Mouse (Mus musculus) embryo, embryonic 10 days (tissue): ENCODE measurements around the gene Tepp.
A peak's percentile ranks its signal among the peaks of the same experiment; 100 is the strongest.

Experiments used
- DNase-seq: peaks from one replicate; pipeline ENCODE4 v3.0.0-alpha.2; 2015; ENCODE audit warnings: low spot score

Tepp gene

GRCm38 (mm10) chr8:95331156-95331719, 20.9 kb downstream of the Tepp start:
- peak; percentile 76 for DNase-seq

DNA sequence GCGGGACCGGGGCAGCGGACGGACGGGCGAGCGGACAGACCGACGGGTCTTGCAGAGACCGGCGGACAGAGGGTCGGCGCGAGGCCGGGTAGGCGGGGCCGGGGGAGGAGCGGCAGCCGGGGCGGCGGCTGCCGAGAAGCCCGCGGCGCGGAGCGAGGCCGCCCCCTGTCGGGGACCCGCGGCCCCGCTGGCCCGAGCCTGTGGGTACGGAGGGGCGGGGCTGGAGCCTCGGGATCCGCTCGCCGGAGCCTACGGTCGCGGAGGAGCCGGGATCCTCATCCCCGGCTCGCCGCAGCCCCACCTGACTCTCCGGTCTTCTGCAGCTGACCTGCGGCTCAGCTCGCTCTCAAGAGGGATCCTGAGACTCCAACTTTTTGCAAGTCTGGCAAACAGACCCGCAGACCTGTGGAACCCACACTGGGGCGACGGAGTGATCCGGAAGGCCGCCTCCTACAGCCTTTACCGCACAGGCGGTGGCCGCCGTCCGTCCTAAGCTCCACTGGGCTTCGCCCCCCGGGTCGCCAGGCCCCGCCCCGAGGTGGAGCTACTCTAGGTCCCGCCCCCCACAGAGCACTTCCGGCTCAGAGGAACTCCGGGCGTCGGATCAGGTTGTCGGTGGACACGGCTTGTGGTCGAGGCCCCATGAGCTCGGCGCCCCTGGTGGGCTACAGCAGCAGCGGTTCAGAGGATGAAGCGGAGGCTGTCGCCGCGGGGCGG, 21.5 kb downstream of the Tepp start, which contains the start of the genes Zfp319 and Usb1:
Gene Zfp319, minus strand, starts transcription at position 231 of the 717 bp plus-strand sequence.
Gene Usb1, plus strand, starts transcription at position 565 of the 717 bp plus-strand sequence.
- peak; percentile 95 for DNase-seq

DNA sequence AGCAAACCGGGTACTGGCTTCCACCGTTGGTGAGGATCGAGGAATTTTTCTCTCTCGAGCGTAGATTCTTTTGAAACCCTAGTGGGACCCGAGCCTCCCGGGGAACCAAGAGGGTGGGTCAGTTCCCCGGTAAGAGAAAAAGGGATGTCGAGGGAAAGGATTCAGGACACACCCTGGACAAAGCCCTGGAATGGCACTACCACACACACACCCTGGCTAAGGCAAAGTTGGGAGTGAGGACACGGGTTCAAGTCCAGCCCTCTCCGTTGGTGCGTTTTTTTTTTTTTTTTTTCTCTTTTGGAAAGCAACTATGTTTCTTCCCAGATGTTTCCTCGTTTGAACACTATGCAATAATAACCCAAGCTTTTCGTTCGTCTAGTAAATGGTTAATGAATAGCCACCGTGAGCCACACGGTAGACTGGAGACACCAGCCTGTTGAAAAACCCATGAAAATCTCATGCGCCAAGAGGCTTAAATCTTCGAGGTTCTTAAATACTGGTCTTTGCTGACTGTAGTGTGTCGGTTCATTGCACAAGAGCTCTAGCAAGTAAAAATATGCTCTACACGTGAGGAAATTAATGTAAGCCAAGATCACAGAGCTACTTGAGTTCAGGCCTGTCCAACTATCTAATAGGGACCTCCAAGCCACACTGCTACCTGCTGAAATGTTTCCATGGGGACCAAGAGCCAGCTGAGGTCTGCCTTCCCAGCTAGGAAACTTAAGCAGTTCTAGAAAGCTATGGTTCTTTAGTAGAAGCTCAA, 22.3 kb downstream of the Tepp start:
- no peak for DNase-seq

GRCm38 (mm10) chr8:95335706-95336105, 25.3 kb downstream of the Tepp start:
- no peak for DNase-seq

DNA sequence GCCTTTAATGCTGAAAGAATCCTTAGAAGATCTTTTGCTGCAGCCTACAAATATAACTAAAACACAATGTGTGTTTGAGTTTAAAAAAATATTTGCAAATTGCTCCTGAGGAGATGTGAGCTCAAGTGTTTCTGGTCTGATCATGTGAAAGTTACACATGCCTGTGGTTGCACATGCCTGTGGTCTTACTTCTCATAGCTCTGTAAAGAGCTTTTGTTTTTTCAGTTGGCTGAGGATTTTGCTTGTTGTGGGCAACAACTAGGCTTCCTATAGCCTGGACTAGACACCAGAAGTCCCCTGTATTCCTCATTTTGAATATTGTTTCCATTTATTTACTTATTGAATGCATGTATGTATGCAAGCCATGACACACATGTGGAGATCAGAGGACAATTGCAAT, 26.0 kb downstream of the Tepp start:
- DNase-seq: no peak

- DNase-seq: no peak
These were observed 31.4 kb downstream of the Tepp start for GRCm38 (mm10) chr8:95341721-95342120.

DNA sequence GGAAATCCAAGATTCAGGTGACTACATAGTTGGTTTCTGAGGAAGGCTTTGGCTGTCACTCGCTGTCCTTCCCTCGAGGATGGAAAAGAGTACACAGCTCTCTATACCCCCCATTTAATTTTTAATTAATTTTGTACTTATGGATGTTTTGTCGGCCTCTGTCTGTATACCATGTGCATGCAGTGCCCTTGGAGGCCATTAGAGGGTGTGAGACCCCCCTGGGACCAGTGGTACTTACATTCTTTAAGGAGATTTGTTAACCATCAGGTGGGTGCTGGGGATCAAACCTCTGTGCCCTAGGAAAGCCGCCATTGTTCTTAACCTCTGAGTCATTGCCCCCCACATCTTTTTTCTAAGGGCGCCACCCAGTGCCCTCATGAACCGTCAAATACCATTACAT, 34.3 kb downstream of the Tepp start:
- DNase-seq: no peak

DNA sequence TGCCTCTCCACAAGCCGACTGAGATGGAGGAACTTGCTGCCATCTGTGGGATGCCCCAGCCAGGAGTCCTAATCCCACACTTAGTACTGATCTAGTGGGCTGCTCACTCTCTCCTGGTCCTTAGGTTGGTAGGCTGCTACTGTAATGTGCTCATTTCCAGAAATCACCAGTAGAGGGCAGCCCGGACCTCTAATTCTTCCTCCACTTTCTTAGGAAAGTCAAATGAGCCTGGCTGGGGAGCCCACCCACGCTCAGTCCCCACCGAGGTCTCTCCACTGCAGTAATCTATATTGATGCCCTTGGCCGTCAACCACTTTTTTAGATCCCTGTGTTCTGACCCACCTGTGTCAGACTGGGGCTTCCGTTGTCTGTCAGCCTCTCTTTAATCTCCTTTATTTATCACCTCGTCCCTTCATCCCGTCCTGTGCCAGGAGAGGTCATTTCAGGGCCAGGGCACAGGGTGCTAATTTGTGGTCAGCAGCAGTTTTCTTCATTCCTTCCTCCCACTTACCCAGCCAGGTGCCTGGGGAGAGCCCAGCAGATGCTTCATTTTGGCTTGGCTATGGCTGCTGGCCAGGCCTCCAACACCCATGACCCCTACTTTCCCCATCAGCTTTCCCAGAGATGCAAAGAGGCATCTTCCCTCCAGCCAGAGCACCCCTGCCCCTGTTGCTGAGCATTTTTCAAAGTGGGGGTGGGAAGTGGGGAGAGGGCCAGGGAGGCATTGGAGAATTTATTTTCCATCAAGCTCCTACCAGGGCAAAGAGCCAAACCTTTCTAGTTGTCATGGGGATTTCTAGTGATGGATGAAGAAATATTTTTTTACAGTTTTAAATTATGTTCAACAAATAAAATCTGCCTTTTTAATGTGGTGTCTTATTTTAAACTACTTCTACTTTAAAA, 36.5 kb downstream of the Tepp start:
- DNase-seq: peak; percentile 77

DNA sequence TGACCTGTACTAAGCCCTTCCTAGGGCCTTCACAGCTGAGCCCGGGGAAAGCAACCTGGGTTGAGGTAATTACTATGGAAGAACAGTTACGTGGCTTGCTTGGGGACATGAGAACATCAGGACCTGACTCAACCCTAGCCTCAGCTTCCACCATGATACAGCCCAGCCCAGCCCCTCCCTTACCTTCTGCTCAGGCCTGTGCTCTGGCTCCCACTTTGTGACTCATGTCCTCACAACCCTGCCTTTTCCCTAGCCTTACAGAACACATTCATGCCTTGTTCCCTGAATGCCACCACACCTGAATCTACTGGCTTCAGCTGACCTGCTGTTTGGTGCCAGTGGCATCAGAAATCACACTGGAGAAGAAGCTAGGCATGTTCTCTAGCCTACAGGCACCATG, 38.0 kb downstream of the Tepp start:
- peak; percentile 2 for DNase-seq

GRCm38 (mm10) chr8:95348811-95349630, 38.7 kb downstream of the Tepp start:
- peak; percentile 2 for DNase-seq

DNA sequence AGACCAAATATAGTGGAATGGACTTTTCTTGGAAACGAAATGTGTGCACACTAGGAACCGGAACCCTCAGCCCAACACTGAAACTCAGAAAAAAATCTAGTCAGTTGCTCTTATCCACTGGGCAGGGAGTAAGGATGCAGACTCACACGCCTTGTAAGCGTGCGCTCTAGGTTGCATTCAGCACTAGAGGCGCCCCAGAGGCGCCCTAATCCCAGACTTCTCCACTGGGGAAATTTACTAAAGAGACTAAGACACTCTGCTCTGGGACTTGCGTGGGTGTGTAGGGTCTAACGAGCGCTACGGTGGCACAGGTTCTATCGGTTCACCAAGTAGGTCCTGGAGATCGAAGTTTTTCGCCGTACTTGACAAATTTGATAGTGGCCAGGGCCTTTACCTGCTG, 41.1 kb downstream of the Tepp start:
- DNase-seq: peak; percentile 57

DNA sequence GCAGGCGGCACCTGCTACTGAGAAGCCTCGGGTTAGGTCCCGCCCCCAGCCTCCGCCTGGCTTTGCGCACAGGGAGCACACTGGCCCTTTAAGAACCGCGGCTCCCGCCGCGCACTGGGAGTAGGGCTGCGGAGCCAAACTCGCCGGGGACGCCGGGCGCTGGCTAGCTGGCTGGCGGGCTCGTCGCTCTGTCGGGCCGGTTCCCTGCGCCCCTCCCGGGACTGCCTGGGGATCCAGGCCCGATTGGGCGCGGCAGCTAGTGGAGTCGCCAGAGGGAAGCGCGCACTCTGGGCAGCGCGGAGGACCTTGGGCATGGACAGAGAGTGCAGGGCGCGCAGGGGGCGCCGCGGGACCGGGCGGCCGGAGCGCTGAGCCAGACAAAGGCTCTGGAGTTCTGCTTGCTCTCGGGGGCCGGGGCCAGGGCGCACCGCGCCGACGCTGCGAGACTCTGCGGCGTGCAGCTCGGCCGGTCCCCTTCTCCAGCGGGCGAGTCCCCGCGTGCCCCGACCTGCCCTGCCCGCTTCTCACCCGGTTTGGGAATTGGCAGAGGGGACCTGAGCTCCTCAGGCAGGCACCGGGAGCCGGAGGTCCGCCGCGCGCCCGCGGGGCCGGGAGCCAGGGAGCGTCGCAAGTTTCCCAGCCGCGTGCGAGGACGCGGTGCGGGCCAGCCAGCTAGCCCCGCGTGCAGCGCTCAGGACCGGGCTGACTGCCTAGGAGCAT, 41.9 kb downstream of the Tepp start, which contains the start of gene Mmp15:
Gene Mmp15, plus strand, starts transcription at position 118 of the 720 bp plus-strand sequence.
- DNase-seq: peak; percentile 75

DNA sequence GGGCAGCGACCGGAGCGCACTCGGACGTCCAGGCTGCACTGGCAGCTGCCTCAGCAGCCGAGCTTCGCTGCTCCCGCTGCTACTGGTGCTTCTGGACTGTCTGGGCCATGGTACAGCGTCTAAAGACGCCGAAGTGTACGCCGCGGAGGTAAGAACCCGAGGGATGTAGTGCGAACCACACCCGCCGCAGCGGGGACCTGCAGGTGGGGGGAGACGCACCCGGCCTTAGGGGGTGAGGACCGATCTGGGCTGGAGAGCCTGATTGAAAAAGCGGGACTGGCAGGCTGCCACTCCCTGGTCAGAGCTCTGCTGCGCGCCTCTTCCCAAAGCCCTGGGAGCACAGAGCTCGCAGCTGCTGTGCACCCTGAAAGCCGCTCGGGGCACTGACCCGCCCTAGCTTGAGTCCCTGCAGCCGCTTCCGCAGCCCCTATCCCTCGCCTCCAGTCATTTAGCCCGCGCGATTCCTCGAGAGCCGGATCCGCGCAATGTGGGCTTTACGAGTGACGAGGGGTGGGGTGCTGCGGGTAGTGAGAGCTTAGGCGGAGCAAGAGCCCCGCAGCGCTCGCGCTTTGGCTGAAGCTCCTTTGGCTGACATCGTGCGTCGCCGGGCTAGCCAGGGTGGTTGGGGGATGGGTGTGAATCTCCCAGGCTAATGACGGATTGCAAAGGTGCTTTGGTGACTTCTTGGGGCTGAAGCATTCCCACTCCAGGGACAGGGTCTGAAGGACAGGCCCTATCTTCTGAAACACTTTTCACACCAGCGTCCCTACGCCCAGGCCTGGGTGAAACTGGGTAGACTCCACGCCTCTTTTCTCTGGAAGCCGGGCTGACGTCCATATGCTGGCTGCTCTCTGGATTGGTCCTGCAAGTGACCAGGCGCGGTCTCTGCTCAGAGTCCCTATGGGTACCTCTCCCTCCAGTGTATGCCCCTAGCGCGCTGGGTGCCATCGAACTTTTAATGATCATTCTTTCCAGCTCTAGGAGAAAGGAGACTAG, 42.8 kb downstream of the Tepp start:
- DNase-seq: peak; percentile 73

DNA sequence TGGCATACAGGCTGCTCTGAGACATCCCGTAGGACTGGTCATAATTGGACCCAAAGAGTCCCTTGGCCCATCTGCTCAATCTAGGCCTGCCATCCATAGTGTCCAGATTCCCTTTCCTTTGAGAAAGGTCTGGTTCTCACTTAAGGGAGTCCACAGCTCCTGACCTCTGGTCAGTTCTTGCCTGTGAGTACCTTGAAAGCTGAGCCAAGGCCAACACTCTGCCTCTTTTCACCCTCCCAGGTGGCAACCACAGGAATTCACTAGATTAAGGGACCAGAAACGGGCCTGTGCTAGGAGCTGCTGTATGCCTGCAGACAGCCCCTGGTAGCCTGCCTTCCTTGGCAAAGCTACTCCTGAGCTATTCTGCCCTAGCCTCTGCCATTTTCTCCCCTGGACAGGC, 44.2 kb downstream of the Tepp start:
- DNase-seq: no peak

GRCm38 (mm10) chr8:95358550-95359411, 48.4 kb downstream of the Tepp start:
- DNase-seq: peak; percentile 20

DNA sequence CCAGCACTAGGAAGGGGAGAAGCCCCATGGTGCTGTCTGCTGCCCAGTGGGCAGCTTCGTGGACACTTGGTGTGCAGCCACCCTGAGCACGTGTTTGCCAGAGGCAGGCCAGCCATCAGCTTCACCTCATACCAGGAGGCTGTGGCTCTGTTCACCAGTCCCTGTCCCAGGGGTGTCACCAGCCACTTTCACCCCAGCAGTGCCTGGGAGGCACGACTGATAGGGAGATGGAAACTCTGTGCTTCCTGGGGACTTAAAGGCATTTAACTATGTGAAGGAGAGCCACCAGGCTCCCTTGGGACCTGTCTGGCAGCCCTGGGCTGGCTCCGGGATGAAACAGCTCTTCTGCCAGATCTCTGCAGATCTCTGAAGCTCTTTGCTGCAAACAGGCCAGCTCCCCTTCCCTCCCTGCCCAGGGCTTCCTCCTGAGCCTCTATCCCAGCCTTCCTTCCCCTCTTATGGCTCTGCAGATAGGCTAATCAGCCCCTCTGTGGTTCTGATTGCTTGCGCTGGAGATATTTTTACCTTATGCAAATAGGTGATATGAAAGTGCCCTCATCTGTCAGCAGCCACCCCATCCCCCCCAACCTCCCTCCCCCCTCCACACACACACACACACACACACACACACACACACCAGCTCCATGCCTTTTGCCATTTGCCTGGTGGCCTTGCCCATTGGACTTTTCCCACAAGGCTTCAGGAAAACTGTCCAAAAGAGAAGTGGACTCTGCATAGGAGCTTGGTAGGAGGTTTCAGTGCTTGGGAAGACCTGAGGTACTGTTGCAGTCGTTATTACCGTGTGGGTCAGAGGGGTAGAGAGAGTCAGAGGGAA, 50.0 kb downstream of the Tepp start:
- no peak for DNase-seq

DNA sequence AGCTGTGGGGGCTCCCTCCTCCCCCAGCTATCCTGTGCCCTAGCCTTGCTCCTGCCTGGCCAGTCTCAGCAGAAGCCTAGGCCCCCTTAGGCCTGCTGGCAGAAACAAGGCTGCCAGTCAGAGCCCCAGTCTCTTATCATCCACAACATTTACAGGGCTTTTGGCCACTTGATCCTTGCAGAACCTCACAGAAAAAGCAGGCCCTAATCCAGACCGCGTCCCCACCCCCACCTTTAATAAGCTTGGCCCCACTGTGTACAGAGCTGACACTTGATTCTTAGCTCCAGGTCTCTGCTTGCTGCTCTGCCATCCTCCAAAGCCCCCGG, 50.6 kb downstream of the Tepp start:
- DNase-seq: no peak
